Mouse (Mus musculus) CH12F3 (cell line): ENCODE data around the gene Rps10.

Experiments
- in situ Hi-C: fragments of 300-500 bp; cut with MboI; formaldehyde crosslinking; loops from 2 replicates; pipeline ENCODE4 v1.14.3; 2020; ENCODE audit warnings: low sequenced_read_pairs

Gene Rps10

GRCm38 (mm10) chr17:27636132-27637020 lies at the start of gene Rps10:
TSS of gene Rps10 (minus strand) at chr17:27636669.
- in situ Hi-C loops = no loop called here

GRCm38 (mm10) chr17:27685550-27685913 lies 49.1 kb upstream of the Rps10 start:
- in situ Hi-C loops = no loop called here

DNA sequence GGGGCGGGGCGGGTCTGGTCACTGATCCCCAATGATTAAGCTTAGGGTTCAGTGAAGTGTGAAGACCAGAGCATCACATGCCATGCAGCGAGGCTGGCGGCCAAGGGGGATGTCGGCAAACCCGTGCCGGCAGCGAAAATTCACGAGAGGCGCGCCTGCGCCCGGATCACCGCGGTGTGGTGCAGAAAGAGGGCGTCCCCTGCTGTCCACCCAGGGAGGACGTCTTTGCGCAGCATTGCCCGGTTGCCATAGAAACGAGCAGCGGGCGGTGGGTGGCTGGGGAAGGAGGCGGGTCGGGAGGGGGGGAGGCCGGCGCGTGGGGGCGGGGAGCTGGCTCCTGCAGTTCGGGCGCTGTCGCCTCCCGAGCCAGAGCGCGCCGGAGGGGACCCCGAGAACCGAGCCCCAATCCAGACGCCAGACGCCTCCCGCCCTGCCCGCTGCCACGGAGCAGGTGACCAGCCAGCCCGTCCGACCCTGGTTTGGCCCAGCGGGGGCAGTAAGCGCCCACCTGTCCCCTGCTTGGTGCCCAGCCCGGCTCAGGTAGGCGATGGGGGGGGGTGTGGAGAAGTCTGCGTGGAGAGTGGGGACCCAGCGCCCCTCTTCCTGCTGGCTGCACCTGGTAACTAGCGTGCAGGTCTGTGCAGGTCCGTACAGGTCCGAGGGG lies 48.5 kb upstream of the Rps10 start:
- in situ Hi-C loops = no loop called here

- in situ Hi-C loops = no loop called here
Measured at GRCm38 (mm10) chr17:27678924-27679813, 42.7 kb upstream of the Rps10 start.

DNA sequence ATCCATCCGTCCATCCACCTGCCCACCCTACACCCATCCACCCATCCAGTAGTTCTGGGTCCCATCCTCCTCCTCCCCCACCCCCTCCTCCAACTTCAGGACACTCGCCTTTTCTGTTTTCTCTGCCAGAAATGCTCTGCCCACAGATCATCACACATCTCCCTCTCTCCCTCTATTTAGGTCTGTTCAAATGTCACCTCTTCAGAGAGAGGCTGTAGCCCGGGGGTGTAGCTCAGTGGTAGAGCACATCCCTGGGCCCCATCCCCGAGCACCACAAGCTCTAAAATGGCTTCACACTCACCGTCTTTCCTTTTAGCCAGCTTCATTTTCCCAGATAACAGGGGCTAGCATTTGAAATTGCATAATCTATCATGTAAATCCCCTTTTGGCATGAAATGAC lies 41.3 kb upstream of the Rps10 start:
- in situ Hi-C loops = no loop called here

GRCm38 (mm10) chr17:27676270-27676669 lies 39.8 kb upstream of the Rps10 start:
- in situ Hi-C loops = no loop called here

GRCm38 (mm10) chr17:27675453-27675852 lies 39.0 kb upstream of the Rps10 start:
- in situ Hi-C loops = no loop called here

DNA sequence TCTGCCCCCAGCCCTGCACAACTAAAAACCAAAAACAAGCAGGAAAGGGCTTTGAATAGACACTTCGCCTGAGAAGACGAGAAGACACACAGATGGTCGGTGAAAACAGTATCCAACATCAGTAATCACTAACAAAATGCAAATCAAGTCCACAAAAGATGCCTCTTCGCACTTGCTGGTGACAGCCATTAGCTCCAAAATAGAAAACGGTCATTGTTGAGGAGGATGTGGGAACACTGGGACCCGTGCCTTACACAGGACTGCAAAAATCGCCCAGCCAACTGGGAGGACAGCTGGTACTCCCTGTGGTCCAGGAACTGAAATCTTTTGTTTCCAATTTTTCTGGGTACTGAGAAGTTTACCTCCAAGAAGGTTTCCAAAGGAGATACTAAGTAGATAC lies 37.5 kb upstream of the Rps10 start:
- in situ Hi-C loops = no loop called here

DNA sequence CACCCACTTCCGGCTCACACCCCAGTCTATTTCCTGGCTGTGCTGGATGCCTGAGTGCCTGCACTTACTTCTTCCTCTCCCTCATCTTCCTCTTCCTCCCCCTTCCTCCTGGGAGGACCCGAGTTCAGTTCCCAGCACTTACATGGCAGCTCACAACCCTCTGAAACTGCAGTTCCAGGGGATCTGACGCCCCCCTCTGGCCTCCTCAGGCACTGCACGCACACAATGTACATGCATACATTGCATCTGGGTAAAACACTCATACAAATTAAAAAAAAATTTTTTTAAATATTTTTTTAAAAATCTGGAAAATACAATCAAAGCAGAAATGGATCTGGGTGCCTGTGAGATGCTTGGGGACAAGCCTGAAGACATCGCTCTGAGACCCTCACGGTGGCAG lies 35.3 kb upstream of the Rps10 start:
- in situ Hi-C loops = no loop called here

DNA sequence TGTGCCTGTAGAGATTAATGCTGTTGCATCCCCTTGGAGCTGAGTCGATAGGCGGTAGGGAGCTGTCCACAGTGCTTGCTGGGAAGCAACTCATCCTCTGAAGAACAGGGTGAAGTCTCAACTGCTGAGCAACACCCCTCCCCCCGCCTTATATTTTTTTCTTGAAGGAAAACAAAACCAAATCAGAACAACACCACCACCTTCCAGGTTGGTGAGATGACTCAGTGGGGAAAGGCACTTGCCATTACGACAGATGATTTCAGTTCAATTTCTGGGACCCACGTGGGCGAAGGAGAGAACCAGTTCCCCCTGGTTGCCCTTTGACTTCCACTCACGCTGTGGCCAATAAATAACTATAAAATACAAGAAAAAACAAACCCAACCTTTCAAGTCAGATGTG lies 22.3 kb upstream of the Rps10 start:
- in situ Hi-C loops = loop anchor here (10.0 kb wide), 1 partner anchor 106 kb away; no protein-coding TSS in a partner anchor

DNA sequence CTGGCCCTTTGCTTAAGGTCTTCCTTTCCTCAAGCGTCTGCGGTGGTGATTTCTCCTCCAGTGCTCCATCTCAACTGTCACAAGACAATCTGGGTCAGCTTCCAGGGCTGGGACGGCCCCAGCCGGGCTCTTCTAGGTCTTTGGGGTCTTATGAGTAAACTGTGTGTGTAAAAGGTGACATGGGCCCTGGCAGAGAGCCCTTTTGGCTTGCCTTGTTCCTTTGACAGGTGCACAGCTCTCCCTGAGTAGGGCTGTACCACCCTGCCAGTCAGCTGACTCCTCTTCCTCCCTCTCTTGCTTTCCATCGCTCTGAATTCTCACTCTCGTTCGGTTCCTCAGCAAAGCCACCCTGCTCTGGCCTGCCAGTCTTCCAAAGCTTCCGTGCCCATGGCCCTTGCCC lies 20.7 kb upstream of the Rps10 start:
- in situ Hi-C loops = loop anchor here (10.0 kb wide), 1 partner anchor 108 kb away; no protein-coding TSS in a partner anchor

DNA sequence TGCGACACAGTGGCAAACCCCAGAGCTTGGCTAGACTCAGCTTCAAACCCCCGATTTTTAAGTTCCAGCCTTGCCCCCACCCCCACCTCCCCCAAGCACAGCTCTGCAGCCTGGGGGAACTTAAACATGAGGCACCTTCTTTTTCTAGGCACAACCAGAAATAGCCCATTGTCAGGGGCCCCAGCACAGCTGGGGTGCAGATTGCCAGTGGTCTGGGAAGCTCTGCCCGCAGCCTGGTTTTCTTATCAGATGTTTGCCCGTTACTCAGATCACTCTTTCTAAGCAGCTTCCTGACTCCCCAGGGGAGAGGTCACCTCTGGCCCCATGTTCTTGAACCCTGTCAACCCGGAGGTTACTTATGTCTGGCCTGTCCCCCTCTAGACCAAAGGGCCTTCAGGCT lies 19.9 kb upstream of the Rps10 start:
- in situ Hi-C loops = loop anchor here (10.0 kb wide), 1 partner anchor 108 kb away; no protein-coding TSS in a partner anchor

DNA sequence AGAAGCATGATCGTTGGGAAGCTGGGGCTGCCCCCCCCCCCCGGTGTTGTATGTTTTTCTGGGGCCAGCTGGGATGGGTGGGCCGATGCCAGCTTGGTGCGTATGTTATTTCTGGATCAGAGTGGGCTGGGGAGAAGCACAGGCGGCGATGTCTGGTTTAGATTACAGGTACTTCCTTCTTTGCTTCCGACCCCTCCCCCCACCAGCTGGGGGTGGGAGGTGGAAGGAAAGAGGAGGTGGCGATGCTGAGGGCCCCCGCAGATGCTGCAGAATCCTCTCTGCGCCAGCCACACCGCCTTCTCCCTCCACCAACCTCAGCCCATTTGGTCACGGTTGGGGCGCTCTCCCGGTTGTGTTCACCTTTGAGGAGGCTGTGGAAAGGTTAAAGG lies 19.5 kb upstream of the Rps10 start:
- in situ Hi-C loops = loop anchor here (10.0 kb wide), 1 partner anchor 109 kb away; no protein-coding TSS in a partner anchor

DNA sequence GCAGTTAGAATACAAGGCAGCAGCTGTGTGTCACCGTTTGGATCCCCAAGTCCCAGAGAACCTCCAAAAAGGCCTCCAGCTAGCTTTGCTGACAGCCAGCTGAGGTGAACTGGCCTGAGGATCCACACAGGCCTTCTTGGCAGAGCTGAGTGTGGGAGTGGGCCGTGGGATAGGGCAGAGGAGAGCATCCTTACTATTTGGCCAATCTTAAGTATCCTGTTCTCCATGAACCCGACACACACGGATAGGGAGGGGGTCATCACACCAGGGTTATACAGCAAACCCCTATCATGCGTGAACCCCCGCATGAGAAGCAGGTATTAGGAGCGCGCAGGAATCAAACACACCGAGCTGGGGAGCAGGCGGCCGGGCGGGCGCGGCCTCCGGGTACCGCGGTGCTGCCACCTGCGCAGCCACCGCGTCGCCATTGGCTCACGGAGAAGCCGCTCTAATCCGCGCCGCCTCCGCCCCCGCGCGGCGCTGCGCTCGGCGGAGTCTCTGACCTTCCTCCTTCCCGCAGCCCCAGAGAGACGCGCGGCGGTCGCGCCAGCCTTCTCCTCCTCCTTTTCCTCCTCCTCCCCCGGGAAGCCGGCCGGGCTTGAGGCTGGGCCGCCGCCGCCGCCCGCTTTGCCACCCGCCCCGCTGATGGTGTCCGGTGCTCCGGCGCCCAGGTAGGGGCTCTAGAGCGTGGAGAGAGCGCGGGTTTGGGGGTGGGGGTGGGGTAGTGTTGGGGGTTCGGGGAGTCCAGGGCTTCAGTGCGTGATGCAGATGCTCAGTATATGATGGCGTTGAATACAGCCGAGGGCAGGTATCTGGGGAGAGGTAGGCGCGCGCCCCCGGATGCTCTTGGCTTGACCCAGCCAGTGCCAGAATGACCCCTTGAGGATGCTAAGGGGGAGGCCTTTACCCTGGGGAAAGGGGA lies 18.9 kb upstream of the Rps10 start, which contains the start of gene Pacsin1:
Gene Pacsin1 (plus strand): TSS at position 421 of the 922 bp plus-strand sequence.
- in situ Hi-C loops = loop anchor here (10.0 kb wide), 1 partner anchor 109 kb away; no protein-coding TSS in a partner anchor

DNA sequence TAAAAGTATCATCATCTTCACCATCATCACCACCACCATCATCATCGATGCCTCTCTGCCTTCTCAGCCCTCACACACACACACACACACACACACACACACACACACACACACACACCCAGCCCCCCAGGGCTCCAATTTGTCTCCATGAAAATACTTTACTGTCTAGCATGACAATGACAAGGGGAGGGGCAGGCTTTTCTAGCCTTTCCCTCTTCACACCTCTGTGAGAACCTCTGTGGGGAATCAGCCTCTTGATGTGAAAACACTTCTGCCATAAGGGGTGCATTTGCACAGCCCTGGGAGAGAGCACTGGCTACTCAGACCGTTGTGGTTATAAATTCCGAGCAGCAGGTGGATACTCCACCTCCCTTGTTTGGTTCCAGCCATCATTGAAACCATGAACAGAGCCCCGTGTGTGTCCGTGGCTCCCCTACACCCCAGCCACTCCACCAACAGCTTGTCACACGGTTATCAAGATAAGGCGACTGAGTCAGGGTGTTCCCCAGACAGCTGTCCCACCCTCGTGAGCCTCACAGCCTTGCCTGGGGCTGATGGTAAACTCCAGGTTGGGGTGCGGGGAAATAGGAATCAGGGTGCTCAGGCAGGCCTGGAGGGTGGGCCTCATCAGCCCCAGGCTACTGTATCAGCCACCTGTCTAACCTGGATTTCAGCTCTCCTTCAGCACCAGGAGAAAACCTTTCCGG lies 16.9 kb upstream of the Rps10 start:
- in situ Hi-C loops = loop anchor here (10.0 kb wide), 1 partner anchor 111 kb away; no protein-coding TSS in a partner anchor

GRCm38 (mm10) chr17:27652046-27652790 lies 15.7 kb upstream of the Rps10 start:
- in situ Hi-C loops = loop anchor here (10.0 kb wide), 1 partner anchor 113 kb away; no protein-coding TSS in a partner anchor

GRCm38 (mm10) chr17:27650586-27650985 lies 14.1 kb upstream of the Rps10 start:
- in situ Hi-C loops = loop anchor here (10.0 kb wide), 1 partner anchor 114 kb away; no protein-coding TSS in a partner anchor

DNA sequence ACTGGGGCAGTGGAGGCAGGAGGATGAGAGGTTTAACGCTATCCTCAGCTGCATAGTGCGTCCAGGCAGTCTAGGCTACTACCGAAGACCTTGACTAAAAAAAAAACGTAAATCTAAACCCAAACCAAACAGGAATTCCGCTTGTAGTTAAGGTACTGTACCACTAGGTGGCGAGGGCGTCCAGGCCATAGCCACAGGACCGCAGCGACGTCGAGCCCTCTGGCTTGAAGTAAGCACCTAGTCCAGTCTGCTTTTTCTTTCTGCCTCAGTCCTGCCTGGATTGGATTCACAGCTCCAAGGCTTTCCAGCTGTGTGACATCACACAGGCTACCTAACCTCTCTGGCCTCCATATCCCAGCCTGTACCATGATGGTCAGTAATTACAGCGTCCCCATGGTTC lies 13.7 kb upstream of the Rps10 start:
- in situ Hi-C loops = loop anchor here (10.0 kb wide), 1 partner anchor 115 kb away; no protein-coding TSS in a partner anchor
